Mouse (Mus musculus): ENCODE measurements around the gene Vdr. TPM values are rescaled to one million over a fixed set of nuclear protein-coding genes. Genes with fewer than 3 reads are reported as not detected.

Gene Vdr
- polyA plus RNA-seq, 1 experiment from 2014 or later, result 0.22 TPM

DNA sequence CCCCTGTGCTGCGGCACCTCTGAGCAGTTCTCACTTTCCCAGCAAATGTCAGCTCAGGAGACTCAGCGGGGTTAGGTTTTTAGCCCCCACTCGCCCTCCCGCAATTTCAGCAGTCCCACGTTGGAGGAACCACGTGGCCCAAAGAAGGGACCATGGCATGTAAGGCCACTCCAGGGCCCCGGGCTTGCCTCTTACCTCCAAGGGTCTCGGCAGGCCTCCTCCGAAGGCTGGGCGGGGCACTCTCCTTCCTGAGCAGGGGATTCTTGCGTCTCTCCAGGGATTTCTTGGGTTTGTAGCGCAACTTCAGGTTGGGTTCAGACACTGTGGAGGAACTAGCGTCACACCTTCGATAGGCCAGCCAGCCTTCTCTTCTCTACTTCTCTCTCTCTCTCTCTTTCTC is 101.2 kb downstream of the Vdr start:
- Histone ChIP-seq H3K4me1 (replicated peaks) (peaks cover 11% of the 10 kb centered on the region), H3K9ac (no peak overlapping the region), H3K27me3 (no peaks in the 10 kb centered on the region), H3K36me3 (peaks cover 43% of the 10 kb centered on the region), H3K9me3 (replicated peaks) (no peaks in the 10 kb centered on the region), H3K4me2 (no peak overlapping the region), H3K4me3 (replicated peaks) (no peak overlapping the region), H3K27ac (no peak overlapping the region)
- 84% methylated on average over 14 of the region's 14 CpGs for WGBS (ENCODE audit: insufficient replicate concordance)
- DNase-seq (no peak), ATAC-seq (ENCODE audit: low read depth) (no peak)

DNA sequence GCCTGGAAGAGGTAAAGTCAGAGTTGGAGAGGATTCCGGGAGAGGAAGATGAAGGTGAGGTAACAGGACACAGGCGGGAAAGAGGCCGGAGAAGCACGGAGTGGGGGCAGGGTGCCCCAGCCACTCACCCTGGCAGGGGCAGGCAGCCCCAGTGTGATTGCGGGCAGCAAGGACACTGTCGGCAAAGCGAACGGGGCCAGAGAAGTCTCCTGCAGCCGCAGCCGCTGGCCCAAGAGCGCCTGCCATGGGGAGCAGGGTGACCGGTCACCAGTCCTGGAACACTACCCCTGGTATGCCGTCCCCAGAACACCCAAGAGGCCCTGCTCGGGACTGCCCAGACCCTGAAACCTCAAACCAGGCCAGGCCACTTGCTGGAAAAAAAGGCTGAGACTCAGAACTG is 101.9 kb downstream of the Vdr start:
- DNase-seq, result no peak
- no peaks in the 10 kb centered on the region for H3K27me3 ChIP-seq
- H3K36me3 ChIP-seq, result peaks cover 43% of the 10 kb centered on the region
- no peak overlapping the region for H3K4me3 ChIP-seq (replicated peaks)
- no peak overlapping the region for H3K27ac ChIP-seq
- no peak for ATAC-seq (ENCODE audit: low read depth)
- WGBS (ENCODE audit: insufficient replicate concordance), result 83% methylated on average over 14 of the region's 14 CpGs
- H3K4me1 ChIP-seq (replicated peaks), result peaks cover 4% of the 10 kb centered on the region; the same call in 1 of the 2 replicates
- no peak overlapping the region for H3K4me2 ChIP-seq
- H3K9ac ChIP-seq, result no peak overlapping the region
- no peaks in the 10 kb centered on the region for H3K9me3 ChIP-seq (replicated peaks)

DNA sequence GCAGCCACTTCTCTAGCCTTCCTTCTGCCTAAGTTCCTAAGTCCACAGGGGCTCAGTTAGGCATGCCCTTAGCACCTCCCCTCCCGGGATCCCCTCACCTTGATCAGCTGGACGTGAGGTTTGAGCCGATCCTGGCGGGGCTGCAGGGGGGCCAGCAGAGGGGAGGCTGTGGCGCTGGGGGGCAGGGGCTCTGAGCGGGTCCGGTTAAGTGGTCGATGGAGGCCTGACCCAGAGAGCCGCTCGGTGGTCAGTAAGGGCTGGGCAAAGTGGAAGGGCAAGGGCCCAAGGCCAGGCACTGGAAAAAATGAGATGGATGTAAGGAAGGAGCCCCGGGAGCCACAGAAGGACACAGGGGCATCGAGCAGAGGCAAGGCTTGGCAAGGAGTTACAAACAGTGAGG is 102.6 kb downstream of the Vdr start:
- Histone ChIP-seq H3K27me3 (no peaks in the 10 kb centered on the region), H3K9me3 (replicated peaks) (no peaks in the 10 kb centered on the region), H3K4me1 (replicated peaks) (no peaks in the 10 kb centered on the region), H3K27ac (no peak overlapping the region), H3K4me3 (replicated peaks) (no peak overlapping the region), H3K4me2 (no peak overlapping the region), H3K9ac (no peak overlapping the region), H3K36me3 (peaks cover 43% of the 10 kb centered on the region)
- 74% methylated on average over 12 of the region's 12 CpGs for WGBS (ENCODE audit: insufficient replicate concordance)
- DNase-seq, result no peak
- no peak for ATAC-seq (ENCODE audit: low read depth)

Other genes starting within 250 kb of the Vdr start
- gene Rpap3, start 204.8 kb downstream of the Vdr start, polyA plus RNA-seq (2015; fragmentation: Nextera tagmentation; extraction: Ambion mirVana), result 13.1 and 17.4 TPM in 2 replicates
- gene Endou, start 179.3 kb downstream of the Vdr start, polyA plus RNA-seq (2015; fragmentation: Nextera tagmentation; extraction: Ambion mirVana), result 0.07 TPM in 1 of 2 replicates, not detected in the other
- 1.2 and 1.8 TPM in 2 replicates for gene Rapgef3, start 142.7 kb downstream of the Vdr start, polyA plus RNA-seq (2015; fragmentation: Nextera tagmentation; extraction: Ambion mirVana)
- 89.5 and 101 TPM in 2 replicates for gene Slc48a1, start 132.1 kb downstream of the Vdr start, polyA plus RNA-seq (2015; fragmentation: Nextera tagmentation; extraction: Ambion mirVana)
- gene Hdac7, start 66.1 kb downstream of the Vdr start, polyA plus RNA-seq (2015; fragmentation: Nextera tagmentation; extraction: Ambion mirVana), result 8.0 and 8.3 TPM in 2 replicates
- gene Tmem106c, start 53.6 kb upstream of the Vdr start, polyA plus RNA-seq (2015; fragmentation: Nextera tagmentation; extraction: Ambion mirVana), result 14.8 and 15.8 TPM in 2 replicates
- 0.27 and 0.28 TPM in 2 replicates for gene Col2a1, start 94.1 kb upstream of the Vdr start, polyA plus RNA-seq (2015; fragmentation: Nextera tagmentation; extraction: Ambion mirVana)
- 26.7 and 28.1 TPM in 2 replicates for gene Pfkm, start 182.0 kb upstream of the Vdr start, polyA plus RNA-seq (2015; fragmentation: Nextera tagmentation; extraction: Ambion mirVana)
- 17.1 and 21.7 TPM in 2 replicates for gene Senp1, start 183.1 kb upstream of the Vdr start, polyA plus RNA-seq (2015; fragmentation: Nextera tagmentation; extraction: Ambion mirVana)

Data from liver, embryonic 13.5 days (tissue).